Mouse (Mus musculus): Measurements from ENCODE around the gene Ntf3.

Gene Ntf3

DNA sequence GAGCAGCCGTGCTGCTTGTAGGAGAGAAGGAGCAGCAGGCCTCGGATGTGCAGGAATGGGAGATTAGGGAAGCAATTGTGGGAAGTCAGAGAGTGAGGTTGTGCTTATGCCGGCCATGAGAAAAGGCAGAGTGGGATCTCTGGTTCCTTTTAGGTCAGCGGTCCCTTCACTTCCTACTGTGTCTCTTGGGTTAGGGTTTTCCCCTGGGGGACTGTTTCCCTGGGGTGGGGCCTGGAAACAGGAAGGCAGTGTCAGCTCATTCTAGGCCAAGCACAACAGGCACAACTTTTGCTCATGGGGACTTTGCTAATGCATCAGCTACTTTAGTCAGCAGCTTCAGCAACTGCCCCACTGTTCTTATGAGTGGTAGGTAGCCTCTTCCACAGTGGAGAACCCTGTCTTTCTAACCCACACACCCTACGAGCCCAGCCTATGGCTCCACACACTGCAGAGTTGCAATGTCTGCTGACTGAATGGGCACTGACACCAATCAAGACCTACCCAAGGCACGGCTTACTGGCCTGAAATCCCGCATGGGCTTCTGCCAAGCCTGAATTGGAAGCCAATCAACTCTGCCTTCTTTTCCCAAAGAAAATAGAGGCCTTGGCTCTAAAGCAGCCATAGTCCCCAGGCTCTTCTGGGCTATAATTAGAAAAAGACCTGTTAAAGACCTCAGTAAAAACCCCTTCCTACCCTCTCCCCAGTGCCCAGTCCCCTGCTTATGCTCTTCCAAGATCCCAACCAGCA lies 60.5 kb downstream of the Ntf3 start:
- peak in 1 of 2 experiments; percentile 47 for DNase-seq (ENCODE audit: low spot score in 2 of 2)

DNA sequence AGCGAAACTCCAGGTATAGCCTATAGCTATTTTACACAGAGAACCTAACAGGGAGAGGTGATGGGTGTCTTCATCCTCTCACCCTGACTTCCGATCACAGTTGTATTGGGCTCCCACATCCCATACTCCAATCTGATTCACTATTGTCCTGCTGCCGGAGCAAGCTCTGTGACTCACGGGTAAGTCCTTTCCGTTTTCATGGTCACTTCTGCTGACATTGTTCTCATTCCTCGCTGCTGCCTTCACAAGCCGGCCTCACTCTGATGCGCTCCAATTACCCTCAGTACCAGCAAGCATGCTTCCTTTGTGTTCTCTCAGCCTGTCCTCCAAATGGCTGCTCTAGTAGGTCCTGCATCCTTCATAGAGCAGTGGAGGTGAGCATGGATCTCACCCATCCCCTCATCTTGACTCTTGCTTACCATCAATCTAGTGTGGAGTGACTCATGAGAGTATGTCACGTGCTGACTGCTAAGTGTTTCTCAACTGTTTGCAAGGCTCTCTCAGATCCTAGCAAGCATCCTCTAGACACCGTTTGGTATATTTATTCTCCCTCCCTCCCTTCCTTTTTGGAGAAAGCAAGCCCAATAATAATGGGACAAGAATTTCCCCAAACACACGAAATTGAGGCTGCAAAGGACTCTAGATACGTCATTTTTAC lies 61.5 kb downstream of the Ntf3 start:
- no peak for DNase-seq (ENCODE audit: low spot score in 2 of 2)

DNA sequence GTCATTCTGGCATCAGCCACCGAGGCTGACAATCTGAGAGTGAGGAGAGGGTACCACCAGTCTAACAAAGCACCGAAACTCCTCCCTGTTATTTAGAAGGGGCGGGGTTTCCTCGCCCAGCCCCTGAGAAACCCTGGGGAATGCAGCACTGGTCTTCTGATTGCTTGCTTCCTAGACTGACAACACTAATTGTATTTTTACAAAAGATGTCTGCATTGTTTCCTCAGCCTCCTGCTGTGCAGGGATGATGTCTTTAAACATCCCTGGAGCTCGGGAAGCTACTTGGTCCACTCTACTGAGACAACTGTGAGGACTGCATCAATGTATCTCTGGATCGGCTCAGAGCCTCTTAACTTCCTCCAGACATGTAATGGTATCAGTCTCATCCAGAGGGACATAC lies 64.1 kb downstream of the Ntf3 start:
- DNase-seq (ENCODE audit: low spot score in 2 of 2): no peak

DNA sequence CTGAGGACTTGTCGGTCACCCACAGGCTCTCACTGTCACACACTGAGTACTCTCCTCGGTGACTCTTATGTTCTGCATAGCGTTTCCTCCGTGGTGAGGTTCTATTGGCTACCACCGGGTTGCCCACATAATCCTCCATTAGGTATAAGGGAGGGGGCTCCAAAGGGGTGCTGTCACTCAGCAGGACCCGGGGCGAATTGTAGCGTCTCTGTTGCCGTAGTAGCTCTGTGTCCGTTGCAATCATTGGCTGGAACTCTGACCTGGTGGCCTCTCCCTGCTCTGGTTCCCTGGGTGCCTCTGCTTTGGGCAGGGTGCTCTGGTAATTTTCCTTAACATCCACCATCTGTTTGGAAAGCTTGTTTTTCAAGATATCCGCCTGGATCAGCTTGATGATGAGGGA lies 64.7 kb downstream of the Ntf3 start:
- DNase-seq (ENCODE audit: low spot score in 2 of 2): no peak

DNA sequence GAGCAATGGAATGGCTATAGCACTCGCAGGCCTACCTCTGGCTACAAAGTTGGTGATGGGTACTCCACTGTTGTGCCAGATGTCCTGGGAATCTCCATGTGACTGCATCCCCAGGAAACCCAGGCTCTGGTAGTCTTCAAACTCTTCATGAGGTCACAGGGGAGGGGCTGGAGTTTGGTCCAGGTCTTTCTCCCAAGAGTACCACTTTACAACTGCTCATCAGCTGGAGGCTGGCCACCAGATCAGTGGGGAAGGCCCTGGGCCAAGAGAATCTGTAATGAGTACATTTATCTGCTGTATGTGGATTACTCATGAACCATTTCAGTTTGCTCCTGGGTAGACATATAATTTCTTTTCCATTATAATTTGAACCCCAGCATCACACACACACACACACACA lies 66.1 kb downstream of the Ntf3 start:
- peak in 1 of 2 experiments; percentile 49 for DNase-seq (ENCODE audit: low spot score in 2 of 2)

DNA sequence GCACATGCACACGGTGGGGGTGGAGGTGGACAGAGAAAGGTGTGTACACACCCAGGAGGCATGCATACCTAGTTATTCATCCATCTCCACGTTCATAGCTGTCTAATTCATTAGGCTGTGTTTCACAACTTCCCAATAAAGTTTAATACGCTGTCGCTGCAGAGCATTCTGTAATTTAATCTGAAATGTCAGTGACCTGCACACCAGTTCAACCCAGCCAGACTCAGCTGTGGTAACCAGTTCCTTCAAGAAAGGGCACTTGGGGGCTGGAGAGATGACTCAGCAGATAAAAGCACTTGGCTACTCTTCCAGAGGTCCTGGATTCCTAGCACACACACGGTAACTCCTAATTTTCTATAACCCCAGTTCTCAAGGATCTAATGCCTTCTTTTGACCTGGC lies 69.2 kb downstream of the Ntf3 start:
- DNase-seq (ENCODE audit: low spot score in 2 of 2): no peak

DNA sequence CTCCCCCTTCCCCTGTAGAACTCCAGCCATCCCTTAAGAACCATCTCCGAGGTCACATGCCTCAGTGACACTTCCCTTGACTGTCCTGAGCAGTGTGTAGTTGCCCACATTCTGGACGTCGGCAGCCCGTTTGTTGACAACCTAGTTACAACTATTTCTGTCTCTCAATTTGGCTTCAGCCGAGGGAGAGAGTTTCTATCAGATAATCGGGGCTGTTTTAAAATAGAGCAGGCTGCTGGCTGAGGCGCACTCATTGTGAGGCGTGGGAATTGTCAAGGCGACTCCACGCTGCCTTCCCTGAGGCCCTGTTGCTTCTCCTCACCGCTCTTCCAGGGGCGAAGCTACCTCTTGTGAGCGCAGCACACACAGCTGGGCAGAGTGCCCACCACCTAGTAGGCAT lies 70.6 kb downstream of the Ntf3 start:
- DNase-seq (ENCODE audit: low spot score in 2 of 2): no peak

DNA sequence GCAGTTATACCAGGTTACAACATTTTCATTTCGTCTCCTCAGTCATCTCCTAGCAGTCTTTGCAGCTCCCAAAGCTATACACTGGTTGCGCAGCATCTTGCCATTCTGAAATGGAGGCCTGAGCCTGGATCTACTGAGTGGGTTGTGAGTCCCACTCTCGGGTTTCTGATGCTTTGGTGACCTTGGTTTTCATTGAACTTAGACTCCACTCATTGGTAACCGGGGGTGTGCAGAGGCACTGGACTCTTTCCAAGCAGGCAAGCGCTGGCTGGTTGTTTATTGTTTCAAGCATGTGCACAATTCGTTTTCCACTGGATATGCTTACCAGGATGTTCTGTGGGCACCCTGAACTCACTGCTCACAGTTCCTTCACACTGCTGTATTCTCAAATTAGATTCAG lies 71.7 kb downstream of the Ntf3 start:
- DNase-seq (ENCODE audit: low spot score in 2 of 2): no peak

DNA sequence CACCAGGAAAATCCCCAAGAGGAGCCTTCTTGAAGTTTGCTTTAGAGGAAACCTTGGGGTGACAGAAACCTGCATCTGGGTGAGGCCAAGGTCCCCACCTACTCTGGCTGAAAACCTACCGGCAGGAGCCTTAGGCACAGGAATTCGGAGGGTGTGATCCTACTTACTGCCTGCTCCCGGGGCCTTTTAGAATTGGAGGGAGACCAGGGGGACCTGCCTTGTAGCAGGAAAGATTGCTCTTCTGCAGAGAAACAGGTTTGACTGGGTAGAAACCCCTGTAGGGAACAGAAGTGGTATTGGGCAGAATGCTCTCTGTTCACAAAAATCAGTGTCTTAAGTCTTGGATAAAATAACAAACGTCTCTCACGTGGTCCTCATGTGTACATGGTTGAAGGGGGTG lies 74.7 kb downstream of the Ntf3 start:
- DNase-seq (ENCODE audit: low spot score in 2 of 2): no peak

DNA sequence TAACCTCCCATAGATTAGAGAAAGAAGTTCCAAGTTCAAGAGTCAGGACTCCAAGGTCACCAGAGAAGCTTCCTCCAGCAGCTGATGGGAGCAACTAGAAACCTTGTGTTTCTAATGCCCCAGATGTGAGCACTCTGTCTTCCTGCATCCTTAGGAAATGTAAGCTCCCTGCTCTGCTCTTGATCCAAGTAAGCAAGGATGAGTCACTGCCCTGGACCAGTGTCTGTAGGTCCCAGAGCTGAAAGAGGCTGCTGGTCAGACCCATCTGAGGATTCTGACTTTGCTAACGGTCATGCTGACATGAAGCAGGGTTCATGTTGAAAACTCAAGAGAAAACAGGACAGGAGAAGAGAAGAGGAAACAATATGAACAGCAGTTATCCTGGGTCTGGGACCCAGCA lies 76.6 kb downstream of the Ntf3 start:
- no peak for DNase-seq (ENCODE audit: low spot score in 2 of 2)

DNA sequence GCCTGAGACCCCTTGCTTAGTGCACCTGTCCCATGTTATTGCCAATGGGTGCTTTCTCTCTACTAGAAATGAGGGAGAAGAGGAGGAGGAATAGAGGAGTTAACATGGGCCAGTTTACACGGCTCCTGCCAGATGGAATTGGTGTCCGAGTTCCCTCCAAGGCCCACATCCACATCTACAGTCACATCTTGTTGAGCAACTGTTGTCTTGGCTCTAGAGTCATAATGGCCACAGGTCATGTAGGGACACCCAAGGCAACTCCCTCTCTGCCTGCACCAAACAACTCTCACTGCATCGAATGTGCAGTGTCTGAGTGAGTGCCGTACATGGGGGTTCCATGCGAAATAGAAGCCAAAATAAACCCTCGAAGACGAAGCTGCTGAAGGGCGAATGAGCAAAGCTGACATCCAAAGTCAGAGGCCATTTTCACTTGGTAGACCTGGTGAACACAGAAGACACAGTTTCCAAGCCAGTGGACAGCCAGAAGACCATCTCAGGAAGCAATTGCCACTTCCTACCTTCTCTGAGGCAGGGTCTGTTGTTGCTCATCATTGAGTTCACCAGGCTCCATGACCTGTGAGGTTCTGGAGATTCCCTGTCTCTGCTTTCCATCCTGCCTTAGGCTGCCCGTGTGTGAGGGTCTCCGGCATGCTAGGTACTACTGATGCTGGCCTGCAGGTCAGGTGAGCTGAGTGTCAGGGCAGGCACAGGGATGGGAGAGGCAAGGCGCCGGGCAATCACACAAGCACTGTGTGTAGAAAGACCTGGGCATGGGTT lies 78.0 kb downstream of the Ntf3 start:
- peak in 1 of 2 experiments; percentile 41 for DNase-seq (ENCODE audit: low spot score in 2 of 2)

DNA sequence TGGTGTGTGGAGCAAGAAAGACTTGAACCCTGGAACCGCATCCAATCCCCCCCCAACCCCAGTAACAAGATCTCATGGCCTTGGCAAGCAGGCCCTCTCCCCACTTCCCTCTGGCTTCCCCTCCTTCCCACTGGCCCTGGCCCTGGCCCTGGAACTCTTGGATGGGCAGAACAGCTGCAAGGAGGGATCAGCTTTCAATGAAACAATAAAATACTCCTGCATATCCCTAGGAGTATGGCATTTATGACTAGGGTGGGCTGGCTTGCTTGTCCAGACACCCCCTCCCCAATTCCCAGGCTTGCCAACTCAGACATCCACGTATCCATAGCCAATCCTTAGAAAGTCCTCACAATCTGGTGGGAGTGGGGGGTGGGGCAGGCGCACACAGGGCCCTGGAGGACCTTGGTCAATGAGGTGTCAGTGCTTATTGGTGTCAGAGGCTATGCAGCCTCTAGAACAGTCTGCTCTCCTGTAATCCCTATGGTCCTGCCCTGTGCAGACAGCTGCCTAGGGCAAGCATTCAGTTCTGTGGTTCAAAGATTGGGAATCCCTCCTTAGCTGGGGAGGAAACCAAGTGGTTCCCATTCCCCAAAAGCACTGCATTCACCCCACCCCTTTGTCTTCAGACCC lies 80.3 kb downstream of the Ntf3 start:
- DNase-seq (ENCODE audit: low spot score in 2 of 2): no peak

DNA sequence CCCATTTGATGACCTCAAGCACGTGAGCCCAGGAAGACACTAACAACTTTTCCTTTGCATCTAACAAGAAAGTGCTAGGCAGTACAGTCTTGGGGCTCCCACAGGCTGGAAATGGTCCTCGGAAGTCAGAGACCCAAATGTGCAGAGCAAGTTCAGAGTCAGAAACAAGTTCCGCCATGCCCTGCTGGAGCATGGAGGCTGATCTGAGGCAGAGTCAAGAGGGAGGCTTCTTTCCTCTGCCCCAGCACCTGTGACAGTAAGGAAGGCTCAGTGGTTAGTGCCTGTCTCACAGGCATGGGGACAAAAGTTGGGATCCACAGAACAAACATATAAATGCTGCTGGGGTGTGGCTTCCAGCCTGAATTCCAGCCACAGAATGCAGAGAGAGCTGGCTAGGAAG lies 86.2 kb downstream of the Ntf3 start:
- DNase-seq (ENCODE audit: low spot score in 2 of 2): no peak

DNA sequence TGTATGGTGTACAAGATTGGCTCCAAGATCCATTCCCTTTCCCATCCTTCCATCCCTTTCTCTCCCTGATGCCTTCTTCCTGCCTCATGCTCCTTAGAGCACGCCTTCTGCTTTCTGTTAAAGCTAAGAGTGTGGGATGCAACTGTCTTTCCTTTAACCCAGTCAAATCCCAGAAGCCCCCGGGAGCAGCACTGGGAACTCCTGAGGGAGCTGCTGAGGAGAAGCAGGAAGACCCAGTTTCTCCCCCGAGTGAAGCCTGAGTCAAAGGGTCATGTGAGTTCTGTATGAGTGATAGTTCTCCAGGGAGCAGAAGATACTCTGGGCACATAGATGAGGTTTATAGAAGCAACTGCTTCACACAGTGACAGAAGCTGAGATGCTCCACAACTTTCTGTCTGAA lies 109.0 kb downstream of the Ntf3 start:
- no peak for DNase-seq (ENCODE audit: low spot score in 2 of 2)

DNA sequence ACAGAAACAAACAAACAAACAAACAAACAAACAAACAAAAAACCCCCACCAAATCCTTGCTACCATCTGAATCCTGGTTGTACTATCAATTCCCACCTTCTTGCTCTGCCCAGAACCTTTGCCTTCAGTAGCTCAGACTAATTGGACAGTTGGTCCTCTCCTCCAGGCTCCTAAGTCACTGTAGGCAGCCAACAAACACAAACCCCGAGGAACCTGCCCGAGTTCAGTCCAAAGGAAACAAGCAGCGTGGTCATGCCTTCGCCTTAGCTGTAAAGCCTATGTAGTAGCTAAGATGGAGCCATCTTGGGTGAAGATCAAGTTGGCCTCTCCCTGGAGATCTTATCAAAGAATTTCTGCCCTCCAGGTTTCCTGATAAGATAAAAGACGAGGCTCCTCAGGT lies 113.6 kb downstream of the Ntf3 start:
- DNase-seq (ENCODE audit: low spot score in 2 of 2): no peak
